Mouse (Mus musculus) skeletal muscle tissue, postnatal 0 days (tissue): ENCODE data around the gene Glycam1. TPM values are rescaled to one million over a fixed set of nuclear protein-coding genes. Genes with fewer than 3 reads are reported as not detected.

Experiments used
- polyA plus RNA-seq: library from polyadenylated mRNA; unstranded; fragments of >200 nt; fragmentation: Nextera tagmentation; extraction: Ambion mirVana; gene quantifications from 2 replicates; pipeline ENCODE4 v1.2.1, GENCODE M21; 2015

Gene Glycam1
- polyA plus RNA-seq: 0.16 and 0.67 TPM in 2 replicates

GRCm38 (mm10) chr15:103564981-103565380 is at the start of gene Glycam1:
Glycam1 (minus strand) TSS chr15:103565081.

DNA sequence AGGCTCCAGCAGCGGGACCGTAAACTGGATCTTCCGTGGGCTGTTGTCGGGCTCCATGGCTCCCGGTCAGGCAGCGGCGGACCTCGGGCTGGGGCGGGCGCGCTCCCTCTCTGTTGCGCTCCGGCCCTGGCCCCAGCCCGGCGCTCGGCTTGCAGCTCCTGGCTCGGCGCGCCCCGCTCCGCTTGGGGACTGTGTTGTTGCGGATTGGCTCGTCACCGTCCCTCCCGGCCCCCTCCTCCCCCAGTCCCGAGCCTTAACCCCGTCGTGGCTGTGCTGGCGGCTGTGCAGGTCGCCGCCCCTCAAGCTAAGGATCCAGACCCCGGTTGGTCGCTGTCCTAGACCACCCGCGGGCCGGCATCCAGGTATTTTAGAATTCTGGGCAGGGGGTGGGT is 27.1 kb downstream of the Glycam1 start, which contains the start of gene Ppp1r1a:
Gene Ppp1r1a (minus strand): TSS at position 182 of the 392 bp plus-strand sequence.

Other genes starting within 250 kb of the Glycam1 start
- 11.7 and 14.2 TPM in 2 replicates for gene Zfp385a, start 225.0 kb downstream of the Glycam1 start, polyA plus RNA-seq
- gene Itga5, start 198.3 kb downstream of the Glycam1 start, polyA plus RNA-seq: 28.8 and 29.7 TPM in 2 replicates
- gene Gtsf1, start 134.6 kb downstream of the Glycam1 start, polyA plus RNA-seq: 0.34 TPM in 1 of 2 replicates, not detected in the other
- gene Gtsf2, start 116.6 kb downstream of the Glycam1 start, polyA plus RNA-seq: not detected in 2 replicates
- gene Nckap1l, start 111.3 kb downstream of the Glycam1 start, polyA plus RNA-seq: 2.5 and 3.1 TPM in 2 replicates
- gene Pde1b, start 62.0 kb downstream of the Glycam1 start, polyA plus RNA-seq: 1.1 and 1.3 TPM in 2 replicates
- gene Ppp1r1a, start 27.1 kb downstream of the Glycam1 start, polyA plus RNA-seq: 84.1 and 105 TPM in 2 replicates
- gene Mucl1, start 190.4 kb upstream of the Glycam1 start, polyA plus RNA-seq: not detected in 2 replicates